Mouse (Mus musculus) cerebellum, adult 9-11 months (tissue): ENCODE data around the gene B230219D22Rik.
A peak's percentile ranks its signal among the peaks of the same experiment; 100 is the strongest.

Experiments
- DNase-seq: peaks from one replicate; pipeline ENCODE4 v3.0.0; 2022

Gene B230219D22Rik

DNA sequence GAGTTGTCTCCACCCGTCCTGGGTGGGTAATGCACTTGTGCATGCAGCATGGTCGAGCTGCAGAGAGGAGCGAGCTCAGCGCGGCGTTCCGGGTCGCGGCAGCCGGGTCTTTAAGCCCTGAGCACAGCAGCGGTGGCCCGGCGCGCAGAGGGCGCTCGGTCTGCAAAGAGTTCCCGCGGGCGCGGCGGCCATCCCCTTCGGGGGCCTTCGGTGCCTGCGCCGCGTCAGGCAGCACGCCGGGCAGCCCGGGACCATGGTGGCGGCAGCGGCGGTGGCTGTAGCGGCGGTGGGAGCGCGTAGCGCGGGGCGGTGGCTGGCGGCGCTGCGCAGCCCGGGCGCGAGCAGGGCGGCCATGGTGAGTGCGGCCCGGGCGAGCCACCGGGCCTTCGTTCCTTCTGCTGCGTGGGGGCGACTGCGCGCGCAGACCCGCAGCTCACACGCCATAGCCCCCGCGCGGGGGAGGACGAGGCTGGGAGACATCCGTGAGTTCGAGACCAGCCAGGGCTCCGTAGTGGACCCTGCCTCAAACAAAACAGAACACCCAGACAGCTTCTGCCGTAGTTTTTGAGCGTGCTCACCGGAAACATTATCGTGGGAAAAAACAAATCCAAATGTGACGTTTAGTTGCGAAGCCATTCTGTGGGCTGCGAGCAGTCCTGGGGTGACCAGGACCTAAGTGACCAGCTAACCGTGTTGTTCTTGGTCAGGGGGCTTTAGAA is 34.4 kb downstream of the B230219D22Rik start, which contains the start of gene Pcbd2:
TSS of gene Pcbd2 (plus strand) at position 249 of the 719 bp plus-strand sequence.
- peak; percentile 85 for DNase-seq

DNA sequence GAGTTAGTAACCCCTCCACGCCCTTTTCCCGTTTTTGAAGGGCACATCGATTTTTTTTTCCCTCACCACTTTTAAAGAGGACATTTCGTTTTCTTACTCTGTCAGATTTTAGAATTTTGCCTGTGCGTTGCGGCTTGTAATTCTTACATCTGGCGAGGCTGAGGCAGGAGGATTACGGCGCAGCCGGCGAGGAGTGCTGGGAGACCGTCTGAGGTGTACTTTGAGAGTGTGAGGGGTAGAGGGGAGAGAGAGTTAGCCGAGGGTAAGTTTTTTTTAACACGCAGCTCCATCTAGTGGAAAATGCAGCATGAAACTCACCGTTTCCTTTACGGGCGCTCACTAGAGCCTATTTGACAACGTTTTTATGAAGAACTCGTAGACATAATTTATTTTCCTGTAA is 34.9 kb downstream of the B230219D22Rik start:
- peak; percentile 67 for DNase-seq

DNA sequence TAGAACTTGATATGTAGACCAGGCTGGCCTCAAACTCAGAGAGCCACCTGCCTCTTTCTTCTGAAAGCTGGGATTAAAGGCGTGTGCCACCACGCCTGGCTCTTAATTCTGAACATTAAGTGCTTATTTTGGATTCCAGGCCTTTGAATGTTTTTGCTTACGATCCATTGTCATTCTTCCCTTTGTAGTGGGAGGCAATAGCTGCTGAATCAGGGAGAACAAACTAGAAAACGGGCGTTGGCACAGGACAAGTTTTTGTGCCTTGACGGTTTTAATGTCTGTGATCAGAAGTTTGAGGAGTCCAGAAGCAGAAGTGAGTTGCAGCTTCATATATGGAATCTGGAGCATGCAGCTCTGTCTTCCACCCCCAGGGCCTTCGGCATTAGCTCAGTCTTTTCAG is 37.8 kb downstream of the B230219D22Rik start:
- no peak for DNase-seq

DNA sequence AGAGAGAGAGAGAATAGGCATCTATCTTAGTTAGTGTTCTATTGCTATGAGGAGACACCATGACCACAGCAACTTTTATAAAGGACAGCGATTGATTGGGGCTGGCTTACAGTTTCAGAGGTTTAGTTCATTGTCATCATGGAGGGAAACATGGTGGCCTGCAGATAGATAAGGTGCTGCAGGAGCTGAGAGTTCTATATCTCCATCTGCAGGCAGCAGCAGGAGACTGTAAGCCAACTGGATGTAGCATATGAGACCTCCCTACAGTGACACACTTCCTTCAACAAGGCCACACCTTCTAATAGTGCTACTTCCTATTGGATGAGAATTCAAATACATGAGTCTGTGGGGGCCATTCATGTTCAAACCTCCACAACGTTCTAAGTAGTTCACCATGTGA is 39.2 kb downstream of the B230219D22Rik start:
- no peak for DNase-seq

DNA sequence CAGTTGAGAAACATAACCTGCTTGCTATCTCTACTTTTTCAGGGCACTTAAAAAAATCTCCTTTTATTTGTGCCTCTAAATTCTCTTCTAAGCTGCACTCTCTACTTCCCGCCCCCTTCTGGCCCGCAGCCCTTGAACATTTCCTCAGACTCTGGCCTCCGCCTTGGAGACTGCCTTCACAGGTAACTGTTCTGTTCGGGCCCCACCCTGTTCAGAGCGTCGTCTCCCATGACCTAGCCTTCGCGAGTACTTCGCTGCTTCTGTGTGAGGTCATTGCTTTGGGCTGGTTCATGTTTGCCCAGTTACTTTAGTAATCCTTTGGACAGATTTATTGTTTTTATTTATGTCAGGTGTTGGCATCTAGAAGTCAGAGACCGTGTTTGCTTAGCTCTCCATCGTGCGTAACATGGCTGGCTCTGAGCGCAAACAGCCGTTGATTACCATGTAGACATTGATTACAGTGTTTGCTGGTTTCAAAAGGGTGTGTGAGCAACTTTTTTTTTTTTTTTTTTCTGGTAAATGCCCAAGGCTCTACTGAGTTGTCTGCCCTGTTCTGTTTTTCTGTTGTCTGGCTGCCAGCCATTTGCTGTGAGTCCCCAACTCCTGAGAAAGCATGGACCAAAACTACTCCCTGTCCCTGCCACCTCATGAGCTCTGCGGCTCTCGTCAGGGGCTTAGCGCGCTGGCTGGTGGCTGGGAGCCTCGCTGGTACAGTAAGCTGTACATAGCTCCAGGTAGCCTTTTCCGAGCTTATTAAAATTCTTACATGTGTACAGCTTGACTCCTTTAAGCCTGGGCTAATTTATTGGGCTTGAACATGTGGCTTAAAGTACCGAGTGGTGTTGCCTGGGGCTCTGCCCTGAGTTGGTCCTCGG is 40.9 kb downstream of the B230219D22Rik start:
- DNase-seq = no peak

DNA sequence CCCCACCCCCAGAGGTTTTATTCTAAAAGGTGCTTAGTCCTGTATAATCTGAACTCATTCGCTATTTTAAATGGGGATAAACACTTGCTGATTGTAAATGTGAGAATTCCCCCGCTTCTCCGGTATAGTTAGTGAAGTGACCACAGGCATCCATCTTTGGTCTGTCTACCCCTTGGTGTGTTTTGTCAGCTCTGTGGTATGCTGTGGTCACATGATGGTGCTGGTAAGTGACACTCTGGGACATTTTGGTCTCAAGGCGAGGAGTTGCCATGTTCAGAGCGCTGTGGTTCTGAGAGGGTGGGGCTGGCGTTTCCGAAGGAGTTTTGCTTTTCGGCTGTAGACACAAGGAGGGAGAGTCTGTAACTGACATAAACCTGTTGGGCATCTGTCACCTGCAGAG is 45.0 kb downstream of the B230219D22Rik start:
- no peak for DNase-seq

DNA sequence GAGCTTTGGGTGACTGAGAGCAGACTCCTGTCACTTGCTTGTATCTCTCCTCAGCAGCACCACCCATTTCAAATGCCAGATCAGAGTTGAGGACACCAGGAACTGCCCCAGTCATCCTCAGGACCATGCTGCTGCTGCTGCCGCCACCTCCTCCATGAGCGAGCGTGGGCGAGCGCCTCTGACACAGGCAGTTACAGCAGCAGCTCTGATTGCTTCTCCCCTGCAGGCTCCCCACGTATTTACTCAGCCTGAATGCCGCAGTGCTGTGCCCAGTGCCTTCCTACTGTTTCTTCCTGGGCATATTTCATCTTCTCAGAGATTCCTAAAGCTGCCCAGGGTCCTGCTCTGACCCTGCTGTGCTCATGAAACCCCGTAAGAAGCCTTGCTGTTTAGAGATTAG is 49.4 kb downstream of the B230219D22Rik start:
- DNase-seq = no peak
